Mouse (Mus musculus): ENCODE results near the gene Myoz2. TPM values are rescaled to one million over a fixed set of nuclear protein-coding genes. Genes with fewer than 3 reads are reported as not detected.

The Myoz2 gene
- total and polyA plus RNA-seq, 3 experiments = not detected

- DNase-seq (ENCODE audit: low read depth, low spot score) = no peak
- no peaks in the 10 kb centered on the region for H3K9me3 ChIP-seq (replicated peaks; ENCODE audit: insufficient read depth, low read length)
- no peaks in the 10 kb centered on the region; a peak in 1 of 4 replicates for H3K27me3 ChIP-seq (ENCODE audit: control insufficient read depth in 1 of 2, insufficient read depth in 2 of 2, low read length in 2 of 2)
- TF ChIP-seq KAT2A (conservative IDR thresholded peaks at IDR 0.05; ENCODE audit: low read depth, low read length) = no peak
- TF ChIP-seq RCOR1 (IDR thresholded peaks at IDR 0.05; ENCODE audit: low read depth, low read length) = no peak
- no peak for TF ChIP-seq E2F4 (IDR thresholded peaks at IDR 0.05; ENCODE audit: borderline replicate concordance, low read depth, low read length)
- H3K4me1 ChIP-seq (ENCODE audit: control insufficient read depth in 1 of 2, insufficient read depth in 2 of 2, low read length in 2 of 2) = no peaks in the 10 kb centered on the region
- H3K4me3 ChIP-seq (ENCODE audit: control insufficient read depth in 1 of 2, insufficient read depth in 1 of 2, low read depth in 2 of 2, low read length in 2 of 2) = no peak overlapping the region
- H3K27ac ChIP-seq (ENCODE audit: control insufficient read depth, low read depth, low read length) = no peak overlapping the region
- H3K9ac ChIP-seq (ENCODE audit: control insufficient read depth, low read depth, low read length, poor library complexity, severe bottlenecking) = no peak overlapping the region
- no peaks in the 10 kb centered on the region for H3K36me3 ChIP-seq (ENCODE audit: control insufficient read depth in 1 of 2, insufficient read depth in 2 of 2, low read length in 2 of 2)
- no peaks in the 10 kb centered on the region for H3K79me2 ChIP-seq (ENCODE audit: control insufficient read depth, insufficient read depth, low read length, poor library complexity)
Measured at GRCm38 (mm10) chr3:123025634-123026033, 9.2 kb downstream of the Myoz2 start.

DNA sequence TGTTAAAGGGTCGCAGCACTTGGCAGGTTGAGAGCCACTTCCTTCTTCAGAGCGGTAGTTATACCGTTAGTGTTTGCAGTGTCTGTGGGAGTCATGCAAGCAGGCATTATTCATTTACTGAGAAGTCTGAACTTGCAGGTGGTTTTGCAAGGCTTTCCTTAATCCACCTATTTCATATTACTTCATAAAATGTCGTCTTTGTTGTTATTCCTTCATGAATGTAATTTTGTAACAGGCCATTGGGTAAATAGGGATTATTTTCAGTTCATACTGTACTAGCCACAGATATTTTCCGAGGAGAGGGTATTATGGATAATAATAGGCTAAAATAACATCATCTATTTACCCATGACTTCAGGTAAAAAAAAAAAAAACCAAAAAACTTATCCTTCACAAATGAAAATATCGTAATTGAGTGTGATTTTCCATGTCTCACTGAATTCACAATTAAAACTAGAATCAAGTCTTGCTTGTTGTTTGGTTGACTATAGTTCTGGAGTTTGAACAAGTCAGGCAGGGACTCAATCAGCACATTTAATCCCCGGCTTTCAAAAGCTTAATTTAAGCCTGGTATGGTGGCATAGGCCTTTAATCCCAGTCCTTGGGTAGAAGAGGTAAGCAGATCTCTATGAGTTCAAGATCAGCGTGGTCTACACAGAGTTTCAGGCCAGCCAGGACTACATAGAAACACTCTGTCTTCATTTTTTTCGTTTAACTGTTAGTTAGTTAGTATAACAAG lies 10.2 kb downstream of the Myoz2 start:
- Histone ChIP-seq H3K9me3 (replicated peaks; ENCODE audit: insufficient read depth, low read length) (no peaks in the 10 kb centered on the region), H3K4me3 (ENCODE audit: control insufficient read depth in 1 of 2, insufficient read depth in 1 of 2, low read depth in 2 of 2, low read length in 2 of 2) (no peak overlapping the region), H3K36me3 (ENCODE audit: control insufficient read depth in 1 of 2, insufficient read depth in 2 of 2, low read length in 2 of 2) (no peaks in the 10 kb centered on the region), H3K9ac (ENCODE audit: control insufficient read depth, low read depth, low read length, poor library complexity, severe bottlenecking) (no peak overlapping the region), H3K79me2 (ENCODE audit: control insufficient read depth, insufficient read depth, low read length, poor library complexity) (no peaks in the 10 kb centered on the region), H3K27me3 (ENCODE audit: control insufficient read depth in 1 of 2, insufficient read depth in 2 of 2, low read length in 2 of 2) (no peaks in the 10 kb centered on the region; a peak in 1 of 4 replicates), H3K27ac (ENCODE audit: control insufficient read depth, low read depth, low read length) (no peak overlapping the region), H3K4me1 (ENCODE audit: control insufficient read depth in 1 of 2, insufficient read depth in 2 of 2, low read length in 2 of 2) (no peaks in the 10 kb centered on the region)
- no peak for TF ChIP-seq USF1 (IDR thresholded peaks at IDR 0.05; ENCODE audit: low read depth, low read length)
- TF ChIP-seq POLR2AphosphoS5 (IDR thresholded peaks at IDR 0.05; ENCODE audit: borderline replicate concordance, low read depth, low read length) = no peak
- no peak for TF ChIP-seq ETS1 (IDR thresholded peaks at IDR 0.05; ENCODE audit: low read depth, low read length)
- no peak for TF ChIP-seq ZMIZ1 (IDR thresholded peaks at IDR 0.05; ENCODE audit: low read depth, low read length)
- no peak for TF ChIP-seq NELFE (IDR thresholded peaks at IDR 0.05; ENCODE audit: low read depth, low read length)
- TF ChIP-seq POLR2A (IDR thresholded peaks at IDR 0.05; ENCODE audit: control insufficient read depth in 1 of 2, insufficient read depth in 1 of 2, low read depth in 1 of 2, low read length in 2 of 2, poor library complexity in 1 of 2) = no peak
- no peak for TF ChIP-seq USF2 (IDR thresholded peaks at IDR 0.05; ENCODE audit: borderline replicate concordance in 1 of 2, insufficient read depth in 1 of 2, low read depth in 1 of 2, low read length in 2 of 2)
- no peak for TF ChIP-seq TBP (IDR thresholded peaks at IDR 0.05; ENCODE audit: low read depth, low read length)
- TF ChIP-seq MYC (IDR thresholded peaks at IDR 0.05; ENCODE audit: low read depth, low read length) = no peak
- no peak for TF ChIP-seq MAFK (IDR thresholded peaks at IDR 0.05; ENCODE audit: borderline replicate concordance, low read depth, low read length)
- no peak for TF ChIP-seq RCOR1 (IDR thresholded peaks at IDR 0.05; ENCODE audit: low read depth, low read length)
- DNase-seq (ENCODE audit: low read depth, low spot score) = no peak

DNA sequence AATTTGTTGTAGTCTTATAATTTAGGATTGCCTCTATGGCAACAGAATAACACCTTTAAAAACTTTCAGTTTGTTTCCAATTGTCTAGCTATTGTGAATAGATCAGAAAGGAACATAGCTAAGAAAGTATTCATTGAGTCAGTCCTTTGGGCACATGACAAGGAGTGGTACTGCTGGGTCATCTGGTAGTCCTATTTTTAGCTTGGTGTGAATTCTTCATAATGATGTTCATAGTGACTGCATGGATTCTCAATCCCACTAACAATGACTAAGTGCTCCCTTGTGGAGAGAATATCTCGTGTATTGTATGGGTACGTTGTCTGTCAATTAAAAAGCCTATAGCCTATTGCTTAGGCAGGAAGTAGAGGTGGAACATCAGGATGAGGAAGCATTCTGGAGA lies 16.0 kb downstream of the Myoz2 start:
- no peaks in the 10 kb centered on the region for H3K4me1 ChIP-seq (ENCODE audit: control insufficient read depth in 1 of 2, insufficient read depth in 2 of 2, low read length in 2 of 2)
- no peaks in the 10 kb centered on the region for H3K79me2 ChIP-seq (ENCODE audit: control insufficient read depth, insufficient read depth, low read length, poor library complexity)
- no peak overlapping the region for H3K27ac ChIP-seq (ENCODE audit: control insufficient read depth, low read depth, low read length)
- H3K9me3 ChIP-seq (replicated peaks; ENCODE audit: insufficient read depth, low read length) = no peaks in the 10 kb centered on the region
- no peak overlapping the region for H3K9ac ChIP-seq (ENCODE audit: control insufficient read depth, low read depth, low read length, poor library complexity, severe bottlenecking)
- no peak overlapping the region for H3K4me3 ChIP-seq (ENCODE audit: control insufficient read depth in 1 of 2, insufficient read depth in 1 of 2, low read depth in 2 of 2, low read length in 2 of 2)
- H3K27me3 ChIP-seq (ENCODE audit: control insufficient read depth in 1 of 2, insufficient read depth in 2 of 2, low read length in 2 of 2) = no peaks in the 10 kb centered on the region; a peak in 1 of 4 replicates
- no peaks in the 10 kb centered on the region for H3K36me3 ChIP-seq (ENCODE audit: control insufficient read depth in 1 of 2, insufficient read depth in 2 of 2, low read length in 2 of 2)
- DNase-seq (ENCODE audit: low read depth, low spot score) = no peak
- TF ChIP-seq POLR2AphosphoS5 (IDR thresholded peaks at IDR 0.05; ENCODE audit: borderline replicate concordance, low read depth, low read length) (no peak), TBP (IDR thresholded peaks at IDR 0.05; ENCODE audit: low read depth, low read length) (no peak), EP300 (IDR thresholded peaks at IDR 0.05; ENCODE audit: low read depth in 1 of 2, low read length in 2 of 2) (no peak), MAFK (IDR thresholded peaks at IDR 0.05; ENCODE audit: borderline replicate concordance, low read depth, low read length) (no peak), ZNF384 (IDR thresholded peaks at IDR 0.05; ENCODE audit: low read depth, low read length) (no peak), CHD2 (IDR thresholded peaks at IDR 0.05; ENCODE audit: low read length) (no peak), MEF2A (IDR thresholded peaks at IDR 0.05; ENCODE audit: extremely low read depth, insufficient replicate concordance, low read depth, low read length, poor library complexity, severe bottlenecking) (no peak), GABPA (IDR thresholded peaks at IDR 0.05; ENCODE audit: low read depth, low read length) (no peak), BHLHE40 (IDR thresholded peaks at IDR 0.05; ENCODE audit: borderline replicate concordance, low read depth, low read length) (no peak), MYC (IDR thresholded peaks at IDR 0.05; ENCODE audit: low read depth, low read length) (no peak), ZMIZ1 (IDR thresholded peaks at IDR 0.05; ENCODE audit: low read depth, low read length) (no peak), USF2 (IDR thresholded peaks at IDR 0.05; ENCODE audit: borderline replicate concordance in 1 of 2, insufficient read depth in 1 of 2, low read depth in 1 of 2, low read length in 2 of 2) (no peak), ETS1 (IDR thresholded peaks at IDR 0.05; ENCODE audit: low read depth, low read length) (no peak), ELF1 (IDR thresholded peaks at IDR 0.05; ENCODE audit: low read depth, low read length) (no peak), NRF1 (IDR thresholded peaks at IDR 0.05; ENCODE audit: insufficient read depth, low read depth, low read length, poor library complexity, severe bottlenecking) (no peak), SMC3 (IDR thresholded peaks at IDR 0.05; ENCODE audit: low read depth, low read length) (no peak)

Measured in MEL (cell line).